Mouse (Mus musculus) hindbrain, embryonic 16.5 days (tissue): ENCODE data around the gene Shank2. TPM values are rescaled to one million over a fixed set of nuclear protein-coding genes. Genes with fewer than 3 reads are reported as not detected.

Experiments
- ATAC-seq: fragments of 200-750 bp; cut with Nextera tagmentation; 2 replicates; pipeline ENCODE4 v1.8.0; 2017; ENCODE audit warnings: moderate TSS enrichment, moderate library complexity
- H3K27ac ChIP-seq: fragments of 300-500 bp; sonication (generic); 2 replicates; pipeline ENCODE4 v1.5.1; 2014; ENCODE audit warnings: low read depth, mild to moderate bottlenecking, control low read depth, low read length, moderate library complexity
- H3K27me3 ChIP-seq: fragments of 300-500 bp; sonication (generic); replicated peaks from 2 replicates; pipeline ENCODE4 v1.6.1; 2014; ENCODE audit warnings: low read length; ENCODE audit not compliant: control insufficient read depth, insufficient read depth
- H3K36me3 ChIP-seq: fragments of 300-500 bp; sonication (generic); 2 replicates; pipeline ENCODE4 v1.6.1; 2014; ENCODE audit warnings: mild to moderate bottlenecking, low read length, moderate library complexity, mixed read lengths; ENCODE audit not compliant: control insufficient read depth, insufficient read depth
- H3K4me1 ChIP-seq: fragments of 300-500 bp; sonication (generic); 2 replicates; pipeline ENCODE4 v1.6.1; 2014; ENCODE audit warnings: low read depth, low read length; ENCODE audit not compliant: control insufficient read depth, insufficient read depth
- H3K4me2 ChIP-seq: fragments of 300-500 bp; sonication (generic); 2 replicates; pipeline ENCODE4 v1.6.1; 2014; ENCODE audit warnings: mild to moderate bottlenecking, low read length, control low read depth, moderate library complexity
- H3K4me3 ChIP-seq: fragments of 300-500 bp; sonication (generic); 2 replicates; pipeline ENCODE4 v1.5.1; 2014; ENCODE audit warnings: mild to moderate bottlenecking, low read length, control low read depth, moderate library complexity
- H3K9ac ChIP-seq: fragments of 300-500 bp; sonication (generic); 2 replicates; pipeline ENCODE4 v1.6.1; 2014; ENCODE audit warnings: low read depth, mild to moderate bottlenecking, control low read depth, low read length, moderate library complexity
- H3K9me3 ChIP-seq: fragments of 300-500 bp; sonication (generic); 2 replicates; pipeline ENCODE4 v1.6.1; 2014; ENCODE audit warnings: mild to moderate bottlenecking, low read length, moderate library complexity; ENCODE audit not compliant: control insufficient read depth
- WGBS: fragments of 180-500 bp; shearing (Covaris S2); extraction: QIAGEN DNeasy Blood & Tissue Kit; methylation state at CpG from one replicate; pipeline ENCODE4 v1.1.7; 2014; 5-methylcytosine and 5-hydroxymethylcytosine counted together
- polyA plus RNA-seq: library from polyadenylated mRNA; unstranded; fragments of >200 nt; fragmentation: Nextera tagmentation; extraction: Ambion mirVana; gene quantifications from 2 replicates; pipeline ENCODE4 v1.2.1, GENCODE M21; 2015

Gene Shank2
- polyA plus RNA-seq, 1 experiment from 2014 or later: 9.0 TPM

- Histone ChIP-seq H3K9ac (no peak overlapping the region), H3K4me1 (peaks cover 35% of the 10 kb centered on the region), H3K4me2 (no peak overlapping the region), H3K27me3 (no peaks in the 10 kb centered on the region), H3K4me3 (no peak overlapping the region), H3K9me3 (no peaks in the 10 kb centered on the region), H3K36me3 (no peaks in the 10 kb centered on the region), H3K27ac (no peak overlapping the region)
- no peak for ATAC-seq
- WGBS: 60% methylated on average over 5 of the region's 5 CpGs
These were observed 233.1 kb downstream of the Shank2 start for GRCm38 (mm10) chr7:144234783-144235182.

GRCm38 (mm10) chr7:144235523-144235922, 233.8 kb downstream of the Shank2 start:
- WGBS: 78% methylated on average over 4 of the region's 4 CpGs
- ATAC-seq: no peak
- Histone ChIP-seq H3K4me1 (peaks cover 43% of the 10 kb centered on the region), H3K4me3 (no peak overlapping the region), H3K27me3 (no peaks in the 10 kb centered on the region), H3K9ac (no peak overlapping the region), H3K36me3 (no peaks in the 10 kb centered on the region), H3K4me2 (no peak overlapping the region), H3K27ac (no peak overlapping the region), H3K9me3 (no peaks in the 10 kb centered on the region)

GRCm38 (mm10) chr7:144236802-144237201, 235.1 kb downstream of the Shank2 start:
- no peak for ATAC-seq
- no peaks in the 10 kb centered on the region for H3K36me3 ChIP-seq
- H3K27ac ChIP-seq: no peak overlapping the region
- H3K4me2 ChIP-seq: no peak overlapping the region
- no peak overlapping the region for H3K4me3 ChIP-seq
- no peak overlapping the region for H3K9ac ChIP-seq
- H3K9me3 ChIP-seq: no peaks in the 10 kb centered on the region
- peaks cover 44% of the 10 kb centered on the region for H3K4me1 ChIP-seq
- H3K27me3 ChIP-seq: no peaks in the 10 kb centered on the region
- 58% methylated on average over 13 of the region's 13 CpGs for WGBS

GRCm38 (mm10) chr7:144238409-144238808, 236.7 kb downstream of the Shank2 start:
- Histone ChIP-seq H3K4me2 (peak overlapping the region; percentile 51), H3K4me1 (peaks cover 43% of the 10 kb centered on the region), H3K4me3 (peak overlapping the region; percentile 36), H3K9ac (peak overlapping the region; percentile 16; the same call in 1 of the 2 replicates), H3K36me3 (no peaks in the 10 kb centered on the region), H3K9me3 (no peaks in the 10 kb centered on the region), H3K27ac (peak overlapping the region; percentile 54), H3K27me3 (no peaks in the 10 kb centered on the region)
- 19% methylated on average over 12 of the region's 12 CpGs for WGBS
- ATAC-seq: peak; percentile 53

GRCm38 (mm10) chr7:144238992-144239391, 237.3 kb downstream of the Shank2 start:
- H3K4me1 ChIP-seq: peaks cover 43% of the 10 kb centered on the region
- WGBS: 31% methylated on average over 12 of the region's 12 CpGs
- H3K27me3 ChIP-seq: no peaks in the 10 kb centered on the region
- H3K27ac ChIP-seq: peak overlapping the region; percentile 55
- H3K4me2 ChIP-seq: peak overlapping the region; percentile 51
- H3K36me3 ChIP-seq: no peaks in the 10 kb centered on the region
- H3K4me3 ChIP-seq: peak overlapping the region; percentile 36
- H3K9me3 ChIP-seq: no peaks in the 10 kb centered on the region
- H3K9ac ChIP-seq: peak overlapping the region; percentile 45
- no peak for ATAC-seq

GRCm38 (mm10) chr7:144239571-144240370, 238.0 kb downstream of the Shank2 start:
- peak; percentile 24; the same call in 1 of the 2 replicates for ATAC-seq

GRCm38 (mm10) chr7:144240736-144241343, 239.1 kb downstream of the Shank2 start:
- H3K9ac ChIP-seq: peak overlapping the region; percentile 38; the same call in 1 of the 2 replicates
- H3K4me1 ChIP-seq: peaks cover 43% of the 10 kb centered on the region
- H3K4me3 ChIP-seq: peak overlapping the region; percentile 4; the same call in 1 of the 2 replicates
- H3K9me3 ChIP-seq: no peaks in the 10 kb centered on the region
- 57% methylated on average over 4 of the region's 4 CpGs for WGBS
- ATAC-seq: no peak
- no peaks in the 10 kb centered on the region for H3K27me3 ChIP-seq
- H3K27ac ChIP-seq: no peak overlapping the region
- peak overlapping the region; percentile 51 for H3K4me2 ChIP-seq
- H3K36me3 ChIP-seq: no peaks in the 10 kb centered on the region

More at GRCm38 (mm10) chr7:144239571-144240370, 238.0 kb downstream of the Shank2 start:
- Histone ChIP-seq H3K9ac (peak overlapping the region; percentile 45), H3K27me3 (no peaks in the 10 kb centered on the region), H3K4me3 (peak overlapping the region; percentile 36), H3K9me3 (no peaks in the 10 kb centered on the region), H3K4me2 (peak overlapping the region; percentile 51), H3K4me1 (peaks cover 43% of the 10 kb centered on the region), H3K27ac (peak overlapping the region; percentile 55), H3K36me3 (no peaks in the 10 kb centered on the region)
- WGBS: 29% methylated on average over 6 of the region's 6 CpGs

- Histone ChIP-seq H3K36me3 (no peaks in the 10 kb centered on the region), H3K4me3 (no peak overlapping the region), H3K9ac (no peak overlapping the region), H3K4me2 (no peak overlapping the region), H3K4me1 (peaks cover 23% of the 10 kb centered on the region), H3K9me3 (no peaks in the 10 kb centered on the region), H3K27ac (no peak overlapping the region), H3K27me3 (no peaks in the 10 kb centered on the region)
- ATAC-seq: no peak
- WGBS: 72% methylated on average over 6 of the region's 6 CpGs
These were observed 242.5 kb downstream of the Shank2 start for GRCm38 (mm10) chr7:144244203-144244602.

GRCm38 (mm10) chr7:144246271-144246670, 244.5 kb downstream of the Shank2 start:
- whole genome bisulfite sequencing: 84% methylated on average over 3 of the region's 3 CpGs
- H3K4me3 ChIP-seq: no peak overlapping the region
- no peaks in the 10 kb centered on the region for H3K36me3 ChIP-seq
- H3K27me3 ChIP-seq: no peaks in the 10 kb centered on the region
- no peaks in the 10 kb centered on the region for H3K9me3 ChIP-seq
- H3K27ac ChIP-seq: no peak overlapping the region
- peaks cover 8% of the 10 kb centered on the region for H3K4me1 ChIP-seq
- no peak for ATAC-seq
- no peak overlapping the region for H3K4me2 ChIP-seq
- H3K9ac ChIP-seq: no peak overlapping the region
